Mouse (Mus musculus): Measurements from ENCODE around the gene Cep170b.

DNA sequence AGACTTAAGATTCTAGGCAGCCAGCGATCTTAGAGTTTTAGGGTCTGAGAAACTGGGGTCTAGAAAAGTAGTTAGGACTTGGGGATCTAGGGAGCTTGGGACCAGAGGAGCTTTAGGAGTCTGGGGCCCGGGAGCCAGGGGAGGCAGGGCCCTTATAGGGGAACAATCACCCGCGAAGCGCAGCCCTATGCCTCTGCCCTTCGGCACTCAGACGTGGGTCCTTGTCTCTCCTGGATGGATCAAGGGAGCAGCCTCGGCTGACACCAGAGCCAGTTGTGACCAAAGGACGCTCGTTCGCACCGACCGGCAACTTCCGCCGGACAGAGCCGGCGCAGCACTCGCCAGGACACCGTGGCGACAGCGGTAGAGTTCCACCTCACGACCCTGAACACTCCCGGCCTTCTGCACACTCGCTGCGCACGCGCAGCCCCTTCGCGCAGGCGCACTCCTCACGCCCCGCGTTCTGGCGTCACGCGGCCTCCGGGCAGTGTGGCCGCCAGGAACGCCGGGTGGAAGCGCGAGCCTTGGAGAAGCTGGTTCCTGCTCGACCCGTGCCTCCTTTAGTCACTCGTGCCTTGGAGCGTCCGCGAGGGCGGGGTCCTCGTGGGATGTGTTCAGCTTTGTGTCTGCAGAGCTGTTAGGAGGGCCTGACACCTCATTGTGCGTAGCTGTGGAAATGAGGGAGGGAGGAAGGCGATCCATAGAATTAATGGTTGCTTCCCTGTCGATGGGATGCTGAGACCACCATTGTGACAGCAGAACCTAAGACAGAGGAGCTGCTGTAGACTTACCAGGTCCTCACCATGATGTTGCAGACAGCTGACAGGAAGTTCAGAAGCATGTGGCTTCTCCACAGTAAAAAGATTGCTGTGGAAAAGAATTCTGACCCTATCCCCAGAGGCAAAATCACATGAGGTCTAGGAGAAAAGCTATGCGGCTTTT lies 26.8 kb upstream of the Cep170b start:
- peak; percentile 96 for TF ChIP-seq POLR2A (IDR thresholded peaks at IDR 0.05; ENCODE audit: extremely low read depth, insufficient read depth, low read length)
- no peak for TF ChIP-seq CTCF (IDR thresholded peaks at IDR 0.05; ENCODE audit: extremely low read depth, insufficient read depth, low read length)
